Mouse (Mus musculus) embryonic facial prominence, embryonic 12.5 days (tissue): ENCODE results near the gene Gm13695. TPM values are rescaled to one million over a fixed set of nuclear protein-coding genes. Genes with fewer than 3 reads are reported as not detected.
"Not testable (repeated sequence)": the region's sequence is repeated elsewhere in the genome, so short reads cannot be mapped to it uniquely, and the experiment has no call there.

ENCODE experiments used
- ATAC-seq: fragments of 200-750 bp; cut with Nextera tagmentation; 2 replicates; pipeline ENCODE4 v1.8.0; 2017; ENCODE audit not compliant: insufficient number of reproducible peaks, insufficient read depth, low FRiP score, low TSS enrichment
- H3K27ac ChIP-seq: fragments of 300-500 bp; sonication (generic); 2 replicates; pipeline ENCODE4 v1.5.1; 2016; ENCODE audit warnings: mild to moderate bottlenecking
- H3K27me3 ChIP-seq: fragments of 300-500 bp; sonication (generic); 2 replicates; pipeline ENCODE4 v1.6.1; 2016; ENCODE audit warnings: mild to moderate bottlenecking, moderate library complexity
- H3K36me3 ChIP-seq: fragments of 300-500 bp; sonication (generic); 2 replicates; pipeline ENCODE4 v1.6.1; 2016; ENCODE audit warnings: mild to moderate bottlenecking
- H3K4me1 ChIP-seq: fragments of 300-500 bp; sonication (generic); 2 replicates; pipeline ENCODE4 v1.6.1; 2016
- H3K4me2 ChIP-seq: fragments of 300-500 bp; sonication (generic); replicated peaks from 2 replicates; pipeline ENCODE4 v1.6.1; 2016; ENCODE audit warnings: mild to moderate bottlenecking, moderate library complexity
- H3K4me3 ChIP-seq: fragments of 300-500 bp; sonication (generic); 2 replicates; pipeline ENCODE4 v1.5.1; 2016; ENCODE audit warnings: mild to moderate bottlenecking
- H3K9ac ChIP-seq: fragments of 300-500 bp; sonication (generic); 2 replicates; pipeline ENCODE4 v1.6.1; 2016; ENCODE audit warnings: mild to moderate bottlenecking, moderate library complexity
- H3K9me3 ChIP-seq: fragments of 300-500 bp; sonication (generic); 2 replicates; pipeline ENCODE4 v1.6.1; 2016; ENCODE audit warnings: mild to moderate bottlenecking, moderate library complexity
- WGBS: fragments of 180-500 bp; shearing (Covaris S2); methylation state at CpG from one replicate; pipeline ENCODE4 v1.1.7; 2016; 5-methylcytosine and 5-hydroxymethylcytosine counted together
- polyA plus RNA-seq: library from polyadenylated mRNA; unstranded; fragments of >200 nt; fragmentation: Nextera tagmentation; extraction: Ambion mirVana; gene quantifications from 2 replicates; pipeline ENCODE4 v1.2.1, GENCODE M21; 2016

Gm13695 gene
- polyA plus RNA-seq, 1 experiment from 2014 or later = not detected

DNA sequence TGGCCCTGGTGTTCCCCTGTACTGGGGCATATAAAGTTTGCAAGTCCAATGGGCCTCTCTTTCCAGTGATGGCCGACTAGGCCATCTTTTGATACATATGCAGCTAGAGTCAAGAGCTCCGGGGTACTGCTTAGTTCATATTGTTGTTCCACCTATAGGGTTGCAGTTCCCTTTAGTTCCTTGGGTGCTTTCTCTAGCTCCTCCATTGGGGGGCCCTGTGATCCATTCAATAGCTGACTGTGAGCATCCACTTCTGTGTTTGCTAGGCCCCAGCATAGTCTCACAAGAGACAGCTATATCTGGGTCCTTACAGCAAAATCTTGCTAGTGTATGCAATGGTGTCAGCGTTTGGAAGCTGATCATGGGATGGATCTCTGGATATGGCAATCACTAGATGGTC, 27.4 kb downstream of the Gm13695 start:
- 88% methylated on average over 2 of the region's 3 CpGs for WGBS
- not testable (repeated sequence) for ATAC-seq, H3K4me2 ChIP-seq, H3K27ac ChIP-seq, H3K4me3 ChIP-seq, H3K9me3 ChIP-seq, H3K9ac ChIP-seq, H3K4me1 ChIP-seq, H3K27me3 ChIP-seq, H3K36me3 ChIP-seq

DNA sequence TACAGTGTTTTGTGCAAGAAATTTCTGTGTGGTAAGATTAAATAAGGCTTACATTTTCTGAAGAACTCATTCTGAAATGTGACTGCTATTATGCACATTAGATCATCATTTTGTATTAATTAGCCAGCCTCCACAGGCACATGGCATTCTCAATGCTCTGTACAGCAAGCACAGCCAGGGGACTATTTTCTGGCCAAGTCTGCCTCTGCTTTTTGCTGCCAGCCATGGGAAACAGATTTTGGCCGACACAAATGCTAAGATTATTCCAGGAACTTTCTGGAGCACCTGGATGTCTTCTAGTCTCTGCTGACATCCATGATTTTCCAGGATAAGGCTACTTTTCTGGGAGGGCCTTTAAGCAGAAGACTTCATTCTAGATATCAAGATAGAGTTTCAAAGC, 41.8 kb downstream of the Gm13695 start:
- no peaks in the 10 kb centered on the region for H3K27me3 ChIP-seq
- no peaks in the 10 kb centered on the region for H3K36me3 ChIP-seq
- no peak overlapping the region for H3K4me3 ChIP-seq
- H3K9ac ChIP-seq = no peak overlapping the region
- H3K4me2 ChIP-seq = no peak overlapping the region
- WGBS = 58% methylated on average over 1 of the region's 1 CpGs
- H3K4me1 ChIP-seq = no peaks in the 10 kb centered on the region
- no peak overlapping the region for H3K27ac ChIP-seq
- H3K9me3 ChIP-seq = no peaks in the 10 kb centered on the region
- no peak for ATAC-seq

DNA sequence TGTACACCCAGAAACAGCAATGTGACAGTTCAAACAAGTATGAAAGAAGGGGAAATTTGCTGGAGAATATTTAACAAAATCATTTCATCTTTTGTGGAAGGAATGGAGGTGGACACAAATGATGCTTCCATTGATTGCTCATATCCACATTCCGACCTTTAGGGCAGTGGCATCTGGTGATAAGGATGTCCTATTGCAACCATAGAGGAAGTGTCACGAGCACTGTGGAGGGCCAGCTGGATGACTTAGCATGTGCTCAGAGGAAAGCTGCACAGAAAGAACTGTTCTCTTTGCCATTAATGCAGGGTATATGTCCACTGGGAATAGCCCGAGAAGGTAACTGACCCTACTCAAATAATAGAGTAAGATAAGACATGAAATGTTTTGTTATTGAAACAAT, 42.7 kb downstream of the Gm13695 start:
- Histone ChIP-seq H3K4me3 (no peak overlapping the region), H3K9me3 (no peaks in the 10 kb centered on the region), H3K9ac (no peak overlapping the region), H3K4me2 (no peak overlapping the region), H3K4me1 (no peaks in the 10 kb centered on the region), H3K27me3 (no peaks in the 10 kb centered on the region), H3K36me3 (no peaks in the 10 kb centered on the region), H3K27ac (no peak overlapping the region)
- 59% methylated on average over 3 of the region's 3 CpGs for WGBS
- no peak for ATAC-seq

DNA sequence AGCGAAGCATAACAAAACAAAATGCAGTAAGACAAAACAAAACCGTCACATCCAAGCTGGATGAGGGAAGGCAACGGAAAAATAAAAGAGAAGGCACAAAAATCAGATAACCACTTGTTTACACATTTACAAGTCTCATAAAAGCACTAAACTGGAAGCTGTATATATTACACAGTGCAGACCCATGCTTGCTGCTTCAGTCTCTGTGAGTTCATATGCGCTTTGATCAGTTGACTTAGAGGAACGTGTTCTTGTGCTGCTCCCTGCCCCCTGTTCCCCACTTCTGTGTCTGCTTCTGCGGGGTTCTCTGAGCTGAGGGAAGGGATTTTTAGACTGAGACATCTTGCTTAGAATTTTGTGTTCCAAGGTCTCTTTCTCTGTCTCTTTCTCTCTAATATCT, 47.5 kb downstream of the Gm13695 start:
- no peak overlapping the region for H3K4me3 ChIP-seq
- no peaks in the 10 kb centered on the region for H3K27me3 ChIP-seq
- H3K4me2 ChIP-seq = no peak overlapping the region
- H3K9ac ChIP-seq = no peak overlapping the region
- 74% methylated on average over 6 of the region's 6 CpGs for WGBS
- no peak for ATAC-seq
- no peaks in the 10 kb centered on the region for H3K36me3 ChIP-seq
- no peak overlapping the region for H3K27ac ChIP-seq
- H3K4me1 ChIP-seq = no peaks in the 10 kb centered on the region
- H3K9me3 ChIP-seq = no peaks in the 10 kb centered on the region

DNA sequence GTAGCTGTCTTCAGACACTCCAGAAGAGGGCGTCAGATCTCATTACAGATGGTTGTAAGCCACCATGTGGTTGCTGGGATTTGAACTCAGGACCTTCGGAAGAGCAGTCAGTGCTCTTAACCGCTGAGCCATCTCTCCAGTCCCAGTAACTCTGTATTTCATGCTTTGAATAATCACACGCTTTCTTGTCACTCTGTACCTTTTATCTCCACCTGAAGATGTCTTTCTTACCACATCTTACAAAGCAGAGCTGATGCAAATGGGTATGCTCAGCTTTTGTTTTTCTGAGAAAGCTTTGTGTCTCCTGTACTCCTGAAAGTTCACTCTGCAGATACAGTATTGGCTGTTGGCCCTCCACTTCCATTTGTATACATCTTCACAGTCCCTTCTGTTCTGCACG, 49.2 kb downstream of the Gm13695 start:
- not testable (repeated sequence) for H3K4me1 ChIP-seq, H3K9ac ChIP-seq, H3K36me3 ChIP-seq, H3K27ac ChIP-seq, H3K4me3 ChIP-seq, H3K4me2 ChIP-seq, H3K27me3 ChIP-seq, ATAC-seq, H3K9me3 ChIP-seq
- WGBS = 79% methylated on average over 5 of the region's 5 CpGs

DNA sequence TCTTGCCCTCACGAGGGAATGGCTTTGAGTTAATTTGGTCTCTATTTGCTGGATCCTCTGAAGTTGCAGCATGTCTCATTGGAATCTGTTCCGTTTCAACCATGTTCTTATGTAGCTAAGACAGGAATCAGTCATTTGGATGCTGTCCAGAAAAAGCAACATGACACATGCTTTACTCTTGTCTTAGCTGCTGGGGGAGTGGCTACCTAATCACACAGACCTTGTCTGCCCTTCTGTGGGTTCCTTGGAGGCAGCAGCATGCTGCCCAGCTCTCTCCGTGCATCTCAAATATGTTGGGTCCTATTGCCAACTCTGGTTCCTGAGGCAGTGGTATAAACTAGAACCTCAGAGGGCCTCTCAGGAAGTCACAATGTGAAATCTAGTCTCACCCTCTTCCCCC, 51.2 kb downstream of the Gm13695 start:
- H3K36me3 ChIP-seq = no peaks in the 10 kb centered on the region
- no peak overlapping the region for H3K4me3 ChIP-seq
- no peaks in the 10 kb centered on the region for H3K4me1 ChIP-seq
- H3K27ac ChIP-seq = no peak overlapping the region
- 56% methylated on average over 3 of the region's 3 CpGs for WGBS
- no peak overlapping the region for H3K9ac ChIP-seq
- no peak for ATAC-seq
- no peak overlapping the region for H3K4me2 ChIP-seq
- H3K27me3 ChIP-seq = no peaks in the 10 kb centered on the region
- H3K9me3 ChIP-seq = no peaks in the 10 kb centered on the region

Other genes with a start within 250 kb of the Gm13695 start
- 73.7 and 83.2 TPM in 2 replicates for gene Itgav, start 242.9 kb upstream of the Gm13695 start, polyA plus RNA-seq
- 22.7 and 24.8 TPM in 2 replicates for gene Fam171b, start 154.7 kb upstream of the Gm13695 start, polyA plus RNA-seq
- 0.18 TPM in 1 of 2 replicates, not detected in the other for gene Zswim2, start 26.1 kb upstream of the Gm13695 start, polyA plus RNA-seq
- not detected in 2 replicates for gene Gm13698, start 11.6 kb upstream of the Gm13695 start, polyA plus RNA-seq
- gene Gm13693, start 5.8 kb upstream of the Gm13695 start, polyA plus RNA-seq = not detected in 2 replicates
- not detected in 2 replicates for gene Gm13696, start 5.8 kb downstream of the Gm13695 start, polyA plus RNA-seq
- gene Gm13694, start 11.6 kb downstream of the Gm13695 start, polyA plus RNA-seq = not detected in 2 replicates
- gene Gm13697, start 17.4 kb downstream of the Gm13695 start, polyA plus RNA-seq = not detected in 2 replicates
- not detected in 2 replicates for gene Gm13691, start 23.2 kb downstream of the Gm13695 start, polyA plus RNA-seq